Mouse (Mus musculus): Measurements from ENCODE around the gene Astn1.

The Astn1 gene

GRCm38 (mm10) chr1:158615202-158615601 is 253.1 kb downstream of the Astn1 start:
- no peak for DNase-seq (ENCODE audit: low read depth, low spot score)

GRCm38 (mm10) chr1:158617943-158618342 is 255.9 kb downstream of the Astn1 start:
- DNase-seq (ENCODE audit: low read depth, low spot score) = no peak

- no peak for DNase-seq (ENCODE audit: low read depth, low spot score)
Observed at GRCm38 (mm10) chr1:158632935-158633334, 270.9 kb downstream of the Astn1 start.

- DNase-seq (ENCODE audit: low read depth, low spot score) = no peak
Observed at GRCm38 (mm10) chr1:158633441-158633840, 271.4 kb downstream of the Astn1 start.

DNA sequence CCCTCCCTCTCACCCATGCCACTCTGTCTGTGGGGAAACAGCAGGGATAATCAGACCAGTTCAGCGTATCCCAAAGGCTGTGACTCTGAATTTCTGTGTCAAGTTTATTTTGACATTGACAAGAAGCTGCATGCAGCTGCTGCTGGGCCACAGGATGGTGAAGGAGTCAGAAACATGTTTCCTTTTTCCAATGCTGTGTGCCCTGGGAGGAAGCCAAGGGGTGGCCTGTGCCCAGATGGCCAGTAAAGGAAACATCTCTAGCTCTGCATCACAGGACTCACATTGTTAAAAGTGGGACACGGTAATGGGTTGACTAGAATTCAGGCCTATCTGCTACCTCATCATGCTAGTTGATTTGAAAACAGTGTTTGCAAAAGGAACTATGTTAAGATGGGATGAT is 279.2 kb downstream of the Astn1 start:
- no peak for DNase-seq (ENCODE audit: low read depth, low spot score)

DNA sequence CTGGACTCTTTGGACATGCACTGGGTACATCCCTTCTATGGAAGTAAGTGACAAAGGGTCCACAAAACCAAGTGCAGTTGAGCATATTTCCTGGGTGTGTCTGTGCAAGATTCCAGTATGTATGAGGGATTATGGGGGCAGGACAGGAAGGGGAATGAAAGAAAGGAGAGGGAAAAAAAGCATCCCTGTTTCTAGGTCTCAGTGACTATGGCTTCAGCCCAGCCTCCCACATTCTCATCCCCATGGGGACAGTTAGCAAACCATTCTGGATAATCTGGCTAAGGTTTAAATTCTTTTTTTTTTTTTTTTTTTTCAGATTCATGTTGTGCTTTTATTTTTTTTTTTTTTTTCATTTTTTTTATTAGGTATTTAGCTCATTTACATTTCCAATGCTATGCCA is 280.2 kb downstream of the Astn1 start:
- no peak for DNase-seq (ENCODE audit: low read depth, low spot score)

DNA sequence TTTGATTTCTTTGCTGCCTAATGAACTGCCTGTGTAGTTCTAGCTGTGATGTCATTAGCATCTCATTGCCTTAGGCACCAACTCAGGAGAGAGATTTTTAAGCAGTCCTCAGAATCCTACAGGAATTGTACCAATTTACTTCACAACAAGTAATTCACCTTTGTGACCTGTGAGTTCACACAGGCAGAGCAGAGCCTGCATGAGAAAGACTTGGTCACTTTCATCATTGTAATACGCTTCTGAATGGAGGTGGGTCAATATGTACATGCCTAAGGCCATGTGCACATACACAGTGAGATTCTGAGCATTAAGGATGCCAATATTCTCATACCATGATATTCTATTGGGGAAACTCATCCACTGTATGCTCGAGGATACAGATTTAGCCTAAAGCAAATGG is 290.7 kb downstream of the Astn1 start:
- DNase-seq (ENCODE audit: low read depth, low spot score) = no peak

DNA sequence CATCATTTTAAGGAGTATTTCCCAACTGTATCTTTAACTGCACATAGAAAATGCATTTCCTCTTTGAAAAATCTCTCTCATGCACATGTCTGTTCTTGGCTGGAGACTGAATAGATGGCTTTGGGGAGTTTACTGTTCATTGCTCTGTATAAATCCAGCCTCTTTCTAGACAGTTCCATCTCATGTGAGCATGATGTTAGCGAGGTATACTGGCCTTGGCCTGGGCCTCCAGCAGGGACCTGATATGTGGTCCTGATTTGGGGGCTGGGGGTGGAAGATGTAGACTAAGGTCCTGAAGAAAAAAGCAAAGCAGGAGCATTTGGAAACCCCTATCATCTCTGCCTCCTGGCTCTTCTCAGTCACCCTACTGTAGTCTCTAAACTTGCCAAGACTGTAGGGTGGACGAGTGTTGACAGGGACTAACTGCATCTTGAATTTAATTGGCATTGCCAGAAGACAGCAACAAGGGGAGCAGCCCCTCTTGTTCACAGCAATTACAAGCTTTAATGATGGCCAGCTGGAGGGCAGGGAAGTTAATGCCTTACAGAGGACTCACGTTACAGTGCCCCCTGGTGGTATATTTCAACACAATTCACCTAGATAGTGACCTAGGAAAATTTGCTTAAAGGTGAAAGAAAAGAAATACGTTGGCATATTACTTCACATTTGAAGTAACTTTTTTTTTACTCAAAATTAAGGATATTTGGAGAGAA is 291.9 kb downstream of the Astn1 start:
- DNase-seq (ENCODE audit: low read depth, low spot score) = no peak

GRCm38 (mm10) chr1:158654571-158655205 is 292.6 kb downstream of the Astn1 start:
- DNase-seq (ENCODE audit: low read depth, low spot score) = no peak

DNA sequence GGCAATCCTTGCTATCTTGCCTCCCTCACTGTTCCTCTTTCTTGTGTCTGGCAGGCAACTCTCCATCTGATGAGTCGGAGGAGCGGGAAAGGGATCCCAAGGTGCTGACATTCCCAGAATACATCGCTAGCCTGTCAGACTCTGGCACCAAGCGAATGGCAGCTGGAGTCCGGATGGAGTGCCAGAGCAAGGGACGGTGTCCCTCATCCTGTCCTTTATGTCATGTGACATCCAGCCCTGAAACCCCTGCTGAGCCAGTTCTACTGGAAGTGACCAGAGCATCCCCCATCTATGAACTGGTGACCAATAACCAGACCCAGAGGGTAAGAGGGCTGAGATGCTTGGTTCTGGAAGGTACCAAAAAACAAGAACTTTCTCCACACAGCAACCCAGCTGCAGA is 294.9 kb downstream of the Astn1 start:
- no peak for DNase-seq (ENCODE audit: low read depth, low spot score)

GRCm38 (mm10) chr1:158666001-158666400 is 303.9 kb downstream of the Astn1 start:
- DNase-seq (ENCODE audit: low read depth, low spot score) = no peak

DNA sequence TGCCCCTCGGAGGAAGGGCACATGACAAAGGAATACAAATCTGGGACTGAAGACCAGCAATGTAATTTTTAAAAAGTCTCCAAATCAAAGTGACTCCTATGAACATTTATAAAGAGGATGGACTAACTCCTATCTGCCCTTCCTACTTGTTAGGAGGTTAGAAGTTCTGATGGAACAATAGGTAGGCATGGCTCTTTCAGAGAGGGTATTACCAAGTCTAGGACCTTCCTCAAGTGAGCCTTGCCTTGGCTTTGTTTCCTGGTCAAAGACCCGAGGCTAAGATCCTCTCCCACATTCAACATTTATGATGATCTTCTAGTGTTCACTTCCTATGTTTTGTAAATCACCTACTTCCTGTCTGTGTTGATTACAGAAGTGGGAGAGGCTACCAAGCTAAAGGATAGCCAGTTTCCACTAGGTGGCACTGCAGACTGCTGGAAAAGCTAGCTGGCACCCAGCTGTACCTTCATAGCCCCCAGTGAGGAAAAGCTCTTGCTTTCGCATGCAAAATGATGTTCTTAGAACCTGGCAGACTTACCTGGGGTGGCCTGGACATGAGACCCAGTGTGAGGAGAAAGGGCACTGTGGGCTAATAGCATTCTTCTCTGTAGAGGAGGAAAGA is 308.0 kb downstream of the Astn1 start:
- DNase-seq (ENCODE audit: low read depth, low spot score) = no peak

- no peak for DNase-seq (ENCODE audit: low read depth, low spot score)
Observed at GRCm38 (mm10) chr1:158687726-158688125, 325.7 kb downstream of the Astn1 start.

DNA sequence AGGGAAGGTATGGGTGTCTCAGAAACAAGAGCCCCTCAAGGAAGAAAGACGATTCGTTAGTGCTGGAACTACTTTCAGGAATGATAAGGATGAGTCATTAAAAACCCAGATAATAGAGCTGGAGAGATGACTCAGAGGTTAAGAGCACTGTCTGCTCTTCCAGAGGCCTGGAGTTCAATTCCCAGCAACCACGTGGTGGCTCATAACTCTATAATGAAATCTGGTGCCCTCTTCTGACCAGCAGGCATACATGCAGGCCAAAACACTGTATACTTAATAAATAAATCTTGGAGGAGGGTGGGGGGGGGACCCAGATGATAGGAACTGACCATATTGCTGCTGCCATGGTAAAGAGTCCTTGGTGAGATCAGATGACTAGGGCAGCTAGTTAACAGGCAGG is 335.4 kb downstream of the Astn1 start:
- DNase-seq (ENCODE audit: low read depth, low spot score) = no peak

GRCm38 (mm10) chr1:158697859-158698569 is 335.9 kb downstream of the Astn1 start:
- no peak for DNase-seq (ENCODE audit: low read depth, low spot score)

GRCm38 (mm10) chr1:158699276-158699675 is 337.2 kb downstream of the Astn1 start:
- DNase-seq (ENCODE audit: low read depth, low spot score) = no peak

DNA sequence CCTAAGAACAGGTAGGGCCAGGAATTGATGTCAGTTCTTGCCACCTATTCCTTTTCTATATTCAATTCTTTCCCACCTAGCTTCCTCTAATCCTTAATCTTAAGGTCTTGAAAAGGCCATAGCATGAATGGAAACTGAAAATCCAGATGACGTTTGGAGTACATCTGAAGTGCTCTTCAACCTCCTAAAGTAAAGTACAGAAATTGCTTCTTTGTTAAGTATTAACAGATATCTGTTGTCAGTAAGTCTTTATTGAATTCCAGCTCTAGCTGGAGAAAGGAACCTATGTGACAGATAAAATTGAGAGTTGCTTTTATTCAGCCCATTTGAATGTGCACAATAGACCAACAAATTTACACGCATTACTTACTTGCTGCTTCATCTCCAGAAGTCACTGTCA is 338.1 kb downstream of the Astn1 start:
- DNase-seq (ENCODE audit: low read depth, low spot score) = no peak

DNA sequence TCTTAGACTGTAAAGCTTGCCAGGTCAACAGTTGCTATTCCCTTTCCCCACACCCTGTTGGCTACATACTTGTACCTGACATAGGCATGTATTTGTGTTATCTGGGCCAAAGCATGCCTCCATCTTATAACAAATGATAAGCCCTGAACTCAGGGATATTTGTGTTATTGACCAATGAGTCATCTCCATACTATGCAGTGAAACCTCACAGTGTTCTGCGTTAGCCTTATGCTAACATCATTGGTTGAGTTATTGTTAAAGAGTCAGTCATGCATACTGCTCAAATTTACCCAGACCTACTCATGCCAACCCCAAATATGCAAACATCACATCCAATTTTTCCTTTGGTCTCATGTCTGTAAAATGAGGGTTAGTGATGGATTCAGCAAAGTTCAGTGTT is 339.3 kb downstream of the Astn1 start:
- DNase-seq (ENCODE audit: low read depth, low spot score) = no peak

DNA sequence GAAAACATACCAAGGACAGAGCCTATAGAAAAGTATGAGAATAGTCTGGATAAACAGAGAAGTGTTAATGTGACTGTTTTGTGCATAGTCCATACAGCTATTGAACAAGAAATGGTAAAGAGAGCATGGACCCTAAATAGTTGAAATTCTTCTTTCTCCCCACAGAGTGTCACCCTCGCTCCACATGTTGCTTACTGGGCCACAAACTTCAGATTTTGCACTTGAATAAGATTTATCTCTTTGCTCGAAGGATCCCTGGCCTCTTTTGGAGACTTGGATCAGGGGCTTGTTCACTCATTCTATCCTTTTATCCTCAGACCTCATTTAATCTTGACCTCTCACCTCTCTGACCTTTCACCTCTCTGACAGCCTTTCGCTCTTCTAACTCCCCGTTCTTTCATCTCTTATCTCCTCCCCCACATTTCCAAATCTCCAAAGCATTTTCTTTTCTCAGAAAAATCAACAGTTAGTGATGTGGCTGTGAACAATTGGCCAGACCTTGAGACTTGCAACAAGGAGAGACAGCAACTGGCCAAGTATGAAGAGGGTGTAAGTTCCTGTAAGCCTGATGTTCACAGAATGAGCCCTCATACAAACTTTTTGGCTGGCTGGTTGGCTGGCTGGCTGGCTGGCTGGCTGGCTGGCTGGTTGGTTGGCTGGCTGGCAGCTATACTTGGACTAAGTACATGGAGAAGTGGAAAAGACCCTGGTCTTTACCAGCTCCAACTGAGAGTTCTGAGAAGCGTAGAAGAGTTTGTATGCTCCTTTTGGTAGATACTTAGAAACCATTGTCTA is 351.4 kb downstream of the Astn1 start:
- DNase-seq (ENCODE audit: low read depth, low spot score) = no peak

DNA sequence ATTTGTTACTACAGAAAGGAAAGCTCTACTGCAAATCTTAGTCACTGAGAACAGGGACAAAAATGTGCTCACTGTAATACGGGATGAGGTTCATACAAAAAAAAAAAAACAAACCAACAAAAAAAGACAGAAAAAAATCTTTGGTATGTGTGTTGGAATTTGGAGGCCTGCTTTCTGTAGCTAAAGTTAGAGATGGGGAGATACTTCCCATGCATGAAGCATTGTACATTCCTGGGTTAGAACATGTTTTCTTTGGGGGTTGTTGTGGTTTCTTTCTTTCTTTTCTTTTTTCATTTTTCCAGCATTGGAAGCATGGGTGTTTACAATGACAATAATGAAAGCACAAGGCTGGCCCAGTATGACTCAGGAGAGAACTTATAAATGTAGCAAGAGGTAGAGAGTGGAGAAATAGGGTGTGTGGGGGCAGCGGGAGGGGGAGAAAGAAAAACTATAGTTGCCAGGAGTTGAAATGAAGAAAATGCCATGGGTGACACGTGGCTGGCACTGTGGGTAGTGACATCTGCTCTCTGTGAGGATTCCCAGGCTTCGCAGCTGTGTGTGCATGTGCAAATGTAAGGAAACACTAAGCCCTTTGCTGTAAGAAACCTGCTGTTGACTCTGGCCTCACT is 370.9 kb downstream of the Astn1 start:
- no peak for DNase-seq (ENCODE audit: low read depth, low spot score)
